Comparison of ENCODE assay signal across 10 mouse cellular contexts in genomic region chr15:91900245-91900644, GRCm38 (mm10).
DNase-seq lines count a peak whose midpoint lies in the region; ATAC-seq and TF ChIP-seq lines count a peak whose summit lies in the region.
"Had no signal": no experiment of that assay in that cellular context is flagged by ENCODE, and none has a peak within 500 bp of the region (broad histone marks: within the 10 kb centered on the region; RNA-seq: fewer than 3 reads in every experiment).

No protein-coding gene starts in this region.

- in situ Hi-C loops in CH12.LX (cut with MboI; ENCODE audit: low pct_ligation_motif_present, low pct_unique_long_range_greater_than_20kb, low sequenced_read_pairs), result no loop called here

- no peaks in the 10 kb centered on the region for H3K4me1 ChIP-seq in CH12.LX (ENCODE audit: control insufficient read depth in 1 of 2, insufficient read depth in 2 of 2)
- no peaks in the 10 kb centered on the region for H3K4me1 ChIP-seq in embryonic facial prominence, embryonic 11.5 days (ENCODE audit: control insufficient read depth, insufficient read depth, low read length)
- H3K4me1 ChIP-seq: embryonic facial prominence, embryonic 13.5 days; megakaryocyte, embryonic 14.5 days had no signal

- no peak for ATAC-seq in embryonic facial prominence, embryonic 11.5 days (replicated peaks; ENCODE audit: insufficient number of reproducible peaks, low FRiP score, low TSS enrichment, low read depth)
- no peak for ATAC-seq in megakaryocyte-erythroid progenitor cell, adult 5-6 weeks (replicated peaks; ENCODE audit: low FRiP score, low TSS enrichment, poor library complexity, severe bottlenecking)

- WGBS in embryonic facial prominence, embryonic 11.5 days, result 67% methylated on average over 6 of the region's 6 CpGs

- H3K36me3 ChIP-seq in CH12.LX (replicated peaks in 1 of 2; ENCODE audit: control insufficient read depth in 1 of 2, insufficient read depth in 1 of 2, low read length in 1 of 2), result no peaks in the 10 kb centered on the region
- H3K36me3 ChIP-seq in embryonic facial prominence, embryonic 11.5 days (replicated peaks; ENCODE audit: control insufficient read depth, insufficient read depth, low read depth, low read length), result no peaks in the 10 kb centered on the region
- H3K36me3 ChIP-seq: embryonic facial prominence, embryonic 13.5 days had no signal

- peak; percentile 26 to 66 for DNase-seq in cerebellum, postnatal 14 days
- DNase-seq in cerebellum, adult 11 months, result no peak
- DNase-seq in left cerebral cortex, adult 2 months (ENCODE audit: extremely low spot score in 1 of 2, low spot score in 2 of 2), result no peak
- DNase-seq in left cerebral cortex, adult 8-10 months (ENCODE audit: low spot score in 2 of 2), result no peak
- DNase-seq in CH12.LX (ENCODE audit: extremely low read depth), result peak; percentile 0
- DNase-seq in embryonic facial prominence, embryonic 11.5 days (ENCODE audit: low spot score), result peak; percentile 30
- DNase-seq in urinary bladder, adult 18-20 months (ENCODE audit: low spot score in 2 of 2), result no peak

- peak; percentile 43 for TF ChIP-seq CTCF in left cerebral cortex, adult 2 months (IDR thresholded peaks at IDR 0.05)
- TF ChIP-seq CTCF in CH12.LX (conservative IDR thresholded peaks at IDR 0.05 in 1 of 2, IDR thresholded peaks at IDR 0.05 in 1 of 2; ENCODE audit: low read depth in 2 of 2, low read length in 2 of 2), result no peak

- H3K27me3 ChIP-seq in CH12.LX (replicated peaks), result no peaks in the 10 kb centered on the region
- no peaks in the 10 kb centered on the region for H3K27me3 ChIP-seq in embryonic facial prominence, embryonic 11.5 days (ENCODE audit: control insufficient read depth, insufficient read depth, low read length)
- H3K27me3 ChIP-seq: embryonic facial prominence, embryonic 13.5 days; megakaryocyte, embryonic 14.5 days had no signal

- H3K27ac ChIP-seq in left cerebral cortex, adult 2 months, result no peak overlapping the region
- no peak overlapping the region for H3K27ac ChIP-seq in CH12.LX (ENCODE audit: insufficient read depth, low read depth)
- no peak overlapping the region for H3K27ac ChIP-seq in embryonic facial prominence, embryonic 11.5 days (replicated peaks; ENCODE audit: low read depth, low read length)
- H3K27ac ChIP-seq: embryonic facial prominence, embryonic 13.5 days had no signal

- dilution Hi-C loops in CH12.LX (cut with MboI; ENCODE audit: extremely low pct_ligation_motif_present, extremely low pct_unique_long_range_greater_than_20kb, low sequenced_read_pairs), result no loop called here

- intact Hi-C loops in left cerebral cortex, adult 2 months (cut with DNase I), result no loop called here

- peaks cover 62% of the 10 kb centered on the region for H3K9me3 ChIP-seq in CH12.LX (replicated peaks; ENCODE audit: low read length)
- no peaks in the 10 kb centered on the region for H3K9me3 ChIP-seq in embryonic facial prominence, embryonic 11.5 days (replicated peaks; ENCODE audit: control insufficient read depth, low read length)
- H3K9me3 ChIP-seq: embryonic facial prominence, embryonic 13.5 days had no signal

- no peak overlapping the region for H3K4me2 ChIP-seq in CH12.LX (ENCODE audit: insufficient read depth, low read depth, poor library complexity, severe bottlenecking)
- H3K4me2 ChIP-seq in embryonic facial prominence, embryonic 11.5 days (ENCODE audit: low read depth, low read length), result no peak overlapping the region
- H3K4me2 ChIP-seq: embryonic facial prominence, embryonic 13.5 days had no signal

- no peak for TF ChIP-seq RAD21 in CH12.LX (IDR thresholded peaks at IDR 0.05; ENCODE audit: low read depth, low read length)

- no peak for TF ChIP-seq EP300 in CH12.LX (IDR thresholded peaks at IDR 0.05; ENCODE audit: low read length)

- H3K4me3 ChIP-seq in left cerebral cortex, adult 2 months, result no peak overlapping the region
- no peak overlapping the region for H3K4me3 ChIP-seq in CH12.LX (replicated peaks in 1 of 3; ENCODE audit: low read depth in 2 of 3, low read length in 2 of 3, poor library complexity in 1 of 3)
- no peak overlapping the region for H3K4me3 ChIP-seq in embryonic facial prominence, embryonic 11.5 days (ENCODE audit: low read depth, low read length)
- H3K4me3 ChIP-seq: embryonic facial prominence, embryonic 13.5 days; megakaryocyte, embryonic 14.5 days had no signal

- H3K79me2 ChIP-seq in CH12.LX (replicated peaks; ENCODE audit: control insufficient read depth, extremely low read depth, insufficient read depth, poor library complexity, severe bottlenecking), result no peaks in the 10 kb centered on the region

- no peak for TF ChIP-seq POLR2A in CH12.LX (IDR thresholded peaks at IDR 0.05; ENCODE audit: low read depth, low read length)

- no peak overlapping the region for H3K9ac ChIP-seq in CH12.LX (ENCODE audit: insufficient read depth, low read depth)
- H3K9ac ChIP-seq in embryonic facial prominence, embryonic 11.5 days (replicated peaks; ENCODE audit: low read length), result no peak overlapping the region
- H3K9ac ChIP-seq: embryonic facial prominence, embryonic 13.5 days had no signal

TF ChIP-seq in CH12.LX, 34 proteins besides CTCF, POLR2A, EP300 and RAD21:
- no peak for TF ChIP-seq CHD1 (IDR thresholded peaks at IDR 0.05; ENCODE audit: low read depth, low read length)
- TF ChIP-seq UBTF (IDR thresholded peaks at IDR 0.05; ENCODE audit: low read depth, low read length), result no peak
- no peak for TF ChIP-seq SIN3A (IDR thresholded peaks at IDR 0.05; ENCODE audit: low read length)
- TF ChIP-seq GABPA (IDR thresholded peaks at IDR 0.05; ENCODE audit: insufficient replicate concordance, low read depth, low read length), result no peak
- no peak for TF ChIP-seq ZC3H11A (IDR thresholded peaks at IDR 0.05; ENCODE audit: low read depth, low read length)
- TF ChIP-seq JUND (conservative IDR thresholded peaks at IDR 0.05; ENCODE audit: low read depth, low read length), result no peak
- no peak for TF ChIP-seq ELF1 (IDR thresholded peaks at IDR 0.05; ENCODE audit: low read depth, low read length)
- no peak for TF ChIP-seq ZKSCAN1 (IDR thresholded peaks at IDR 0.05; ENCODE audit: borderline replicate concordance, low read depth, low read length)
- no peak for TF ChIP-seq MYC (IDR thresholded peaks at IDR 0.05; ENCODE audit: low read depth, low read length)
- no peak for TF ChIP-seq MAZ (IDR thresholded peaks at IDR 0.05; ENCODE audit: low read depth, low read length)
- TF ChIP-seq HCFC1 (IDR thresholded peaks at IDR 0.05; ENCODE audit: low read depth, low read length), result no peak
- no peak for TF ChIP-seq TBP (conservative IDR thresholded peaks at IDR 0.05; ENCODE audit: low read depth, low read length)
- no peak for TF ChIP-seq NRF1 (IDR thresholded peaks at IDR 0.05; ENCODE audit: low read depth, low read length)
- no peak for TF ChIP-seq TCF12 (IDR thresholded peaks at IDR 0.05; ENCODE audit: low read depth, low read length)
TF ChIP-seq in CH12.LX: peak in this region for 0.

Comparison
In these comparisons a context has a peak if more than half of its experiments do, and no peak if none do; other contexts are left out.
1. DNase-seq: peak in cerebellum, postnatal 14 days (2 of 2), CH12.LX (single experiment) and embryonic facial prominence, embryonic 11.5 days (single experiment); none in cerebellum, adult 11 months (single experiment), left cerebral cortex, adult 2 months (0 of 2), left cerebral cortex, adult 8-10 months (0 of 2) and urinary bladder, adult 18-20 months (0 of 2).